Mouse (Mus musculus) embryonic facial prominence, embryonic 13.5 days (tissue): ENCODE data around the gene Rem1. TPM values are rescaled to one million over a fixed set of nuclear protein-coding genes. Genes with fewer than 3 reads are reported as not detected.

Experiments
- ATAC-seq: fragments of 200-750 bp; cut with Nextera tagmentation; 2 replicates; pipeline ENCODE4 v1.8.0; 2017; ENCODE audit warnings: low read depth; ENCODE audit not compliant: insufficient number of reproducible peaks, insufficient read depth, low FRiP score, low TSS enrichment
- H3K27ac ChIP-seq: fragments of 300-500 bp; sonication (generic); 2 replicates; pipeline ENCODE4 v1.5.1; 2015; ENCODE audit warnings: moderate library complexity, mild to moderate bottlenecking, inconsistent platforms
- H3K27me3 ChIP-seq: fragments of 300-500 bp; sonication (generic); 2 replicates; pipeline ENCODE4 v1.6.1; 2015; ENCODE audit warnings: mild to moderate bottlenecking, inconsistent platforms
- H3K36me3 ChIP-seq: fragments of 300-500 bp; sonication (generic); 2 replicates; pipeline ENCODE4 v1.6.1; 2015; ENCODE audit warnings: mild to moderate bottlenecking, inconsistent platforms
- H3K4me1 ChIP-seq: fragments of 300-500 bp; sonication (generic); 2 replicates; pipeline ENCODE4 v1.6.1; 2015; ENCODE audit warnings: inconsistent platforms
- H3K4me2 ChIP-seq: fragments of 300-500 bp; sonication (generic); 2 replicates; pipeline ENCODE4 v1.6.1; 2015; ENCODE audit warnings: moderate library complexity, mild to moderate bottlenecking, inconsistent platforms
- H3K4me3 ChIP-seq: fragments of 300-500 bp; sonication (generic); 2 replicates; pipeline ENCODE4 v1.5.1; 2015; ENCODE audit warnings: mild to moderate bottlenecking, inconsistent platforms
- H3K9ac ChIP-seq: fragments of 300-500 bp; sonication (generic); 2 replicates; pipeline ENCODE4 v1.6.1; 2015; ENCODE audit warnings: mild to moderate bottlenecking, inconsistent platforms
- H3K9me3 ChIP-seq: fragments of 300-500 bp; sonication (generic); 2 replicates; pipeline ENCODE4 v1.6.1; 2016; ENCODE audit warnings: inconsistent platforms
- WGBS: fragments of 180-500 bp; shearing (Covaris S2); methylation state at CpG from one replicate; pipeline ENCODE4 v1.1.7; 2015; ENCODE audit warnings: mixed read lengths; 5-methylcytosine and 5-hydroxymethylcytosine counted together
- polyA plus RNA-seq: library from polyadenylated mRNA; unstranded; fragments of >200 nt; fragmentation: Nextera tagmentation; extraction: Ambion mirVana; gene quantifications from 2 replicates; pipeline ENCODE4 v1.2.1, GENCODE M21; 2015

Rem1 gene
- polyA plus RNA-seq, 1 experiment from 2014 or later: 1.7 TPM

GRCm38 (mm10) chr2:152679701-152680355 is 53.1 kb downstream of the Rem1 start:
- Histone ChIP-seq H3K27me3 (no peaks in the 10 kb centered on the region), H3K4me3 (no peak overlapping the region), H3K9ac (0 out of 2 replicates have a peak overlapping the region, but pooled peaks have one; percentile 27), H3K4me1 (peaks cover 18% of the 10 kb centered on the region), H3K36me3 (peaks cover 97% of the 10 kb centered on the region), H3K9me3 (no peaks in the 10 kb centered on the region), H3K4me2 (no peak overlapping the region), H3K27ac (no peak overlapping the region)
- no peak for ATAC-seq
- 82% methylated on average over 8 of the region's 8 CpGs for WGBS

- ATAC-seq: no peak
- H3K27me3 ChIP-seq: no peaks in the 10 kb centered on the region
- no peak overlapping the region for H3K4me2 ChIP-seq
- peaks cover 97% of the 10 kb centered on the region for H3K36me3 ChIP-seq
- H3K4me3 ChIP-seq: no peak overlapping the region
- 82% methylated on average over 5 of the region's 5 CpGs for WGBS
- no peak overlapping the region for H3K9ac ChIP-seq
- H3K4me1 ChIP-seq: peaks cover 8% of the 10 kb centered on the region
- H3K9me3 ChIP-seq: peaks cover 6% of the 10 kb centered on the region; the same call in 1 of the 2 replicates
- H3K27ac ChIP-seq: no peak overlapping the region
These were observed 56.3 kb downstream of the Rem1 start for GRCm38 (mm10) chr2:152683086-152683485.

Other genes with a start within 250 kb of the Rem1 start
- gene Sox12, start 228.9 kb upstream of the Rem1 start, polyA plus RNA-seq: 13.1 and 13.2 TPM in 2 replicates
- gene Zcchc3, start 211.9 kb upstream of the Rem1 start, polyA plus RNA-seq: 44.1 and 47.8 TPM in 2 replicates
- gene 6820408C15Rik, start 211.4 kb upstream of the Rem1 start, polyA plus RNA-seq: 0.25 and 0.44 TPM in 2 replicates
- not detected in 2 replicates for gene Defb23, start 162.3 kb upstream of the Rem1 start, polyA plus RNA-seq
- not detected in 2 replicates for gene Defb20, start 149.9 kb upstream of the Rem1 start, polyA plus RNA-seq
- not detected in 2 replicates for gene Defb22, start 136.8 kb upstream of the Rem1 start, polyA plus RNA-seq
- not detected in 2 replicates for gene Defb26, start 115.3 kb upstream of the Rem1 start, polyA plus RNA-seq
- not detected in 2 replicates for gene Defb28, start 108.7 kb upstream of the Rem1 start, polyA plus RNA-seq
- gene Defb29, start 86.9 kb upstream of the Rem1 start, polyA plus RNA-seq: not detected in 2 replicates
- not detected in 2 replicates for gene Gm17416, start 57.6 kb upstream of the Rem1 start, polyA plus RNA-seq
- not detected in 2 replicates for gene Defb21, start 54.2 kb upstream of the Rem1 start, polyA plus RNA-seq
- gene Defb19, start 46.6 kb upstream of the Rem1 start, polyA plus RNA-seq: not detected in 2 replicates
- gene Defb45, start 27.6 kb upstream of the Rem1 start, polyA plus RNA-seq: not detected in 2 replicates
- gene Defb36, start 22.6 kb upstream of the Rem1 start, polyA plus RNA-seq: not detected in 2 replicates
- gene Defb25, start 3.9 kb upstream of the Rem1 start, polyA plus RNA-seq: 1.3 TPM in 1 of 2 replicates, not detected in the other
- gene H13, start 42.5 kb downstream of the Rem1 start, polyA plus RNA-seq: 123 and 125 TPM in 2 replicates
- 37.3 and 40.7 TPM in 2 replicates for gene Mcts2, start 60.1 kb downstream of the Rem1 start, polyA plus RNA-seq
- 179 and 189 TPM in 2 replicates for gene Id1, start 109.3 kb downstream of the Rem1 start, polyA plus RNA-seq
- 29.3 and 29.8 TPM in 2 replicates for gene Cox4i2, start 127.2 kb downstream of the Rem1 start, polyA plus RNA-seq
- gene Bcl2l1, start 204.8 kb downstream of the Rem1 start, polyA plus RNA-seq: 100 and 102 TPM in 2 replicates
- 86.4 and 86.6 TPM in 2 replicates for gene Tpx2, start 221.0 kb downstream of the Rem1 start, polyA plus RNA-seq